Mouse (Mus musculus): ENCODE measurements around the gene Hspa4.

GRCm38 (mm10) chr11:53336924-53337323 is 36.7 kb upstream of the Hspa4 start:
- no peak for TF ChIP-seq CTCF (IDR thresholded peaks at IDR 0.05; ENCODE audit: low read depth)
- TF ChIP-seq EP300 (IDR thresholded peaks at IDR 0.05; ENCODE audit: low read depth), result no peak

Measured in liver, postnatal 0 days (tissue).